Comparison of ENCODE assay signal across 33 mouse cellular contexts in the genomic region with DNA sequence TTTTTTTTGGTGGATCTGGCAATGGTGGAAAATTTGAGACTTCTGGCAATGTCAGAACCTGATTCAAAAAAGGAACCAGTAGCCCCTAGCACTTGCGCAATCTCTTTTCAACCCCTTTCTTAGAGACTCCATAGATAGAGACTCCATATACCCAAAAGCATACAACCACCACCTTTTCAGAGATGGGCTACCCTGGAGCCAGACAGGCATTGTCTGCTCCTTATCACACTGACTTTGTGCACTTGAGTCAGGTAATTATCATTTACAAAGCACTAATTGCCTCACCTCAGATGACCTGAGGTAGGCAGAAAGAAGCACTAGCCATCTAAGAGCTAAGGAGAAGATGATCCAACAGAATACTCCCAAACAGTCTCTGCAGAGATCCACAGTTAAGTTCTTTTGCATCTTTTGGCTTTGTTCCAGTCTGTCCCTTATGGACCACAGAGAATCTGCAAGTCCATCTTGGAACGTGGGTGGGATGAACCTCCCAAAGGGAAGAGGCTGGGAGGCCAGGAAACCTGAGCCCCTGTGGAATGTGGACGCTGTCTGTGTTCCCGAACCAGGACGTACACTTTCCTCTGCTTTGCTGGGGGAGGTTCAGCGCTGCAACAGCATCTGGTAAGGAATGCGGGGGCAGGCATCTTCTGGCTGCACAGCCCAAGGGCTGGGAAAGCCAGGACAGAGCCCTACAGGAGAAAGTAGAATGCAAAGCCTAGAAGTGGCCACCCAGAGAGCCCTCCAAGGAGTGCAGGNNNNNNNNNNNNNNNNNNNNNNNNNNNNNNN. TPM values are rescaled to one million over a fixed set of nuclear protein-coding genes. Genes with fewer than 3 reads are reported as not detected.
DNase-seq lines count a peak whose midpoint lies in the region; ATAC-seq lines count a peak whose summit lies in the region.
"Had no signal": no experiment of that assay in that cellular context is flagged by ENCODE, and none has a peak within 500 bp of the region (broad histone marks: within the 10 kb centered on the region; RNA-seq: fewer than 3 reads in every experiment).

No protein-coding gene starts in this region.

- no peak overlapping the region for H3K27ac ChIP-seq in kidney, embryonic 14.5 days (ENCODE audit: low read depth, low read length)
- H3K27ac ChIP-seq in limb, embryonic 11.5 days (replicated peaks; ENCODE audit: low read depth, low read length) = no peak overlapping the region
- no peak overlapping the region for H3K27ac ChIP-seq in limb, embryonic 10.5 days
- H3K27ac ChIP-seq in limb, embryonic 12.5 days = no peak overlapping the region
- H3K27ac ChIP-seq: heart, embryonic 10.5 days; layer of hippocampus, adult 2 months; liver, embryonic 15.5 days; lung, embryonic 15.5 days; neural tube, embryonic 13.5 days had no signal

- no peak overlapping the region for H3K9ac ChIP-seq in kidney, embryonic 14.5 days (ENCODE audit: low read depth, low read length)
- no peak overlapping the region for H3K9ac ChIP-seq in limb, embryonic 11.5 days (ENCODE audit: low read length)
- H3K9ac ChIP-seq in limb, embryonic 12.5 days (replicated peaks) = no peak overlapping the region
- H3K9ac ChIP-seq: liver, embryonic 15.5 days; lung, embryonic 15.5 days; neural tube, embryonic 13.5 days had no signal

- 16% methylated on average over 7 of the region's 7 CpGs for WGBS in kidney, embryonic 14.5 days
- WGBS in limb, embryonic 11.5 days = 14% methylated on average over 7 of the region's 7 CpGs
- 16% methylated on average over 7 of the region's 7 CpGs for WGBS in limb, embryonic 10.5 days
- WGBS in limb, embryonic 12.5 days = 18% methylated on average over 7 of the region's 7 CpGs

- H3K4me3 ChIP-seq in kidney, embryonic 14.5 days (ENCODE audit: low read length) = no peak overlapping the region
- no peak overlapping the region for H3K4me3 ChIP-seq in limb, embryonic 11.5 days (ENCODE audit: low read depth, low read length)
- H3K4me3 ChIP-seq in limb, embryonic 10.5 days = no peak overlapping the region
- no peak overlapping the region for H3K4me3 ChIP-seq in limb, embryonic 12.5 days (replicated peaks)
- H3K4me3 ChIP-seq: heart, embryonic 10.5 days; layer of hippocampus, adult 2 months; liver, embryonic 15.5 days; lung, embryonic 15.5 days; megakaryocyte, embryonic 14.5 days; myocyte; neural tube, embryonic 13.5 days had no signal

- H3K36me3 ChIP-seq in kidney, embryonic 14.5 days (ENCODE audit: control insufficient read depth, insufficient read depth, low read length) = no peaks in the 10 kb centered on the region
- no peaks in the 10 kb centered on the region for H3K36me3 ChIP-seq in limb, embryonic 11.5 days (ENCODE audit: control insufficient read depth, insufficient read depth, low read length)
- H3K36me3 ChIP-seq in limb, embryonic 10.5 days = no peaks in the 10 kb centered on the region
- H3K36me3 ChIP-seq in limb, embryonic 12.5 days = no peaks in the 10 kb centered on the region
- H3K36me3 ChIP-seq: heart, embryonic 10.5 days; liver, embryonic 15.5 days; lung, embryonic 15.5 days; neural tube, embryonic 13.5 days had no signal

- H3K9me3 ChIP-seq in kidney, embryonic 14.5 days (ENCODE audit: control insufficient read depth, low read length) = no peaks in the 10 kb centered on the region
- H3K9me3 ChIP-seq in limb, embryonic 11.5 days (ENCODE audit: control insufficient read depth, low read length) = no peaks in the 10 kb centered on the region; the same call in 1 of the 2 replicates
- H3K9me3 ChIP-seq in limb, embryonic 10.5 days (replicated peaks) = no peaks in the 10 kb centered on the region
- no peaks in the 10 kb centered on the region for H3K9me3 ChIP-seq in limb, embryonic 12.5 days
- H3K9me3 ChIP-seq: heart, embryonic 10.5 days; liver, embryonic 15.5 days; lung, embryonic 15.5 days; neural tube, embryonic 13.5 days had no signal

- H3K27me3 ChIP-seq in kidney, embryonic 14.5 days (ENCODE audit: control insufficient read depth, insufficient read depth, low read length) = peaks cover 75% of the 10 kb centered on the region
- peaks cover 55% of the 10 kb centered on the region for H3K27me3 ChIP-seq in limb, embryonic 11.5 days (ENCODE audit: control insufficient read depth, insufficient read depth, low read length)
- peaks cover 98% of the 10 kb centered on the region for H3K27me3 ChIP-seq in limb, embryonic 10.5 days (ENCODE audit: low read depth, poor library complexity, severe bottlenecking)
- peaks cover 76% of the 10 kb centered on the region for H3K27me3 ChIP-seq in limb, embryonic 12.5 days

- ATAC-seq in kidney, embryonic 14.5 days (ENCODE audit: low FRiP score, low TSS enrichment) = peak; percentile 88
- no peak for ATAC-seq in limb, embryonic 11.5 days (ENCODE audit: insufficient number of reproducible peaks, low FRiP score, low TSS enrichment, low read depth)
- no peak for ATAC-seq in limb, embryonic 12.5 days (ENCODE audit: insufficient number of reproducible peaks, insufficient read depth, low FRiP score, low TSS enrichment, low read depth)
- ATAC-seq: hindbrain, embryonic 16.5 days; intestine, postnatal 0 days; midbrain, embryonic 16.5 days had no signal

- DNase-seq in kidney, adult 9 months = no peak
- DNase-seq in limb, embryonic 11.5 days (ENCODE audit: low spot score) = peak; percentile 34
- no peak for DNase-seq in limb, embryonic 10.5 days (ENCODE audit: low spot score)
- DNase-seq in embryo, embryonic 11 days = peak; percentile 39
- DNase-seq in layer of hippocampus, postnatal 36 days = no peak
- DNase-seq: adrenal gland, postnatal 14 days; cerebellum, adult 8-10 months; cerebellum, postnatal 36 days; gastrocnemius, postnatal 36 days; heart, postnatal 4 days; liver; lung, postnatal 36 days had no signal

- no peak overlapping the region for H3K4me2 ChIP-seq in kidney, embryonic 14.5 days (replicated peaks; ENCODE audit: low read depth, low read length)
- H3K4me2 ChIP-seq in limb, embryonic 11.5 days (ENCODE audit: low read depth, severe bottlenecking) = no peak overlapping the region
- H3K4me2 ChIP-seq in limb, embryonic 12.5 days = peak overlapping the region; percentile 44
- H3K4me2 ChIP-seq: liver, embryonic 15.5 days; lung, embryonic 15.5 days; neural tube, embryonic 13.5 days had no signal

- peaks cover 4% of the 10 kb centered on the region; the same call in 1 of the 2 replicates for H3K4me1 ChIP-seq in kidney, embryonic 14.5 days (ENCODE audit: control insufficient read depth, insufficient read depth, low read length)
- H3K4me1 ChIP-seq in limb, embryonic 11.5 days (ENCODE audit: control insufficient read depth, insufficient read depth, low read length) = peaks cover 7% of the 10 kb centered on the region
- H3K4me1 ChIP-seq in limb, embryonic 10.5 days = peaks cover 41% of the 10 kb centered on the region
- peaks cover 34% of the 10 kb centered on the region for H3K4me1 ChIP-seq in limb, embryonic 12.5 days (replicated peaks)
- H3K4me1 ChIP-seq: heart, embryonic 10.5 days; liver, embryonic 15.5 days; lung, embryonic 15.5 days; neural tube, embryonic 13.5 days had no signal

RNA-seq across cellular contexts. Expression of a gene that starts 12.1 kb away (rescaled TPM):
- polyA plus RNA-seq in kidney, embryonic 14.5 days (2014; fragmentation: Nextera tagmentation; extraction: Ambion mirVana) = not detected in 2 replicates
- polyA plus RNA-seq in limb, embryonic 11.5 days (2014; fragmentation: Nextera tagmentation; extraction: Ambion mirVana) = 3.3 and 3.8 TPM in 2 replicates
- 0.84 TPM in 1 of 2 replicates, not detected in the other for polyA plus RNA-seq in limb, embryonic 10.5 days (2016; fragmentation: Nextera tagmentation; extraction: Ambion mirVana)
- 6.8 and 8.3 TPM in 2 replicates for polyA plus RNA-seq in limb, embryonic 12.5 days (2016; fragmentation: Nextera tagmentation; extraction: Ambion mirVana)
- not detected for total RNA-seq in layer of hippocampus, postnatal 36 days (2021)
- total RNA-seq: adrenal gland, postnatal 14 days; gastrocnemius, adult 18-20 months; gastrocnemius, postnatal 36 days; heart, postnatal 4 days; layer of hippocampus, adult 2 months; layer of hippocampus, postnatal 25 days; left cerebral cortex, postnatal 10 days had no signal
- polyA plus RNA-seq: forebrain, embryonic 11.5 days; heart, embryonic 10.5 days; heart, embryonic 16.5 days; intestine, postnatal 0 days; liver, embryonic 15.5 days; lung, embryonic 15.5 days; myocyte; stomach, embryonic 16.5 days; thymus, postnatal 0 days had no signal

RNA-seq across cellular contexts. Expression of a gene that starts 20.8 kb away (rescaled TPM):
- 0.17 and 0.22 TPM in 2 replicates for polyA plus RNA-seq in kidney, embryonic 14.5 days (2014; fragmentation: Nextera tagmentation; extraction: Ambion mirVana)
- polyA plus RNA-seq in limb, embryonic 11.5 days (2014; fragmentation: Nextera tagmentation; extraction: Ambion mirVana) = 55.3 and 59.8 TPM in 2 replicates
- 9.3 and 17.8 TPM in 2 replicates for polyA plus RNA-seq in limb, embryonic 10.5 days (2016; fragmentation: Nextera tagmentation; extraction: Ambion mirVana)
- 81.8 and 88.0 TPM in 2 replicates for polyA plus RNA-seq in limb, embryonic 12.5 days (2016; fragmentation: Nextera tagmentation; extraction: Ambion mirVana)
- total RNA-seq in layer of hippocampus, postnatal 36 days (2021) = not detected
- total RNA-seq: adrenal gland, postnatal 14 days; gastrocnemius, adult 18-20 months; gastrocnemius, postnatal 36 days; heart, postnatal 4 days; layer of hippocampus, adult 2 months; layer of hippocampus, postnatal 25 days; left cerebral cortex, postnatal 10 days had no signal
- polyA plus RNA-seq: embryonic facial prominence, embryonic 11.5 days; forebrain, embryonic 11.5 days; heart, embryonic 16.5 days; hindbrain, embryonic 16.5 days; intestine, postnatal 0 days; liver, embryonic 15.5 days; lung, embryonic 15.5 days; midbrain, embryonic 16.5 days; myocyte; stomach, embryonic 16.5 days; thymus, postnatal 0 days had no signal

RNA-seq across cellular contexts. Expression of a gene that starts 27.5 kb away (rescaled TPM):
- polyA plus RNA-seq in kidney, embryonic 14.5 days (2014; fragmentation: Nextera tagmentation; extraction: Ambion mirVana) = 6.2 and 7.2 TPM in 2 replicates
- polyA plus RNA-seq in limb, embryonic 11.5 days (2014; fragmentation: Nextera tagmentation; extraction: Ambion mirVana) = 80.7 and 82.2 TPM in 2 replicates
- polyA plus RNA-seq in limb, embryonic 10.5 days (2016; fragmentation: Nextera tagmentation; extraction: Ambion mirVana) = 26.0 and 44.8 TPM in 2 replicates
- 113 and 130 TPM in 2 replicates for polyA plus RNA-seq in limb, embryonic 12.5 days (2016; fragmentation: Nextera tagmentation; extraction: Ambion mirVana)
- total RNA-seq in layer of hippocampus, postnatal 36 days (2021) = not detected
- total RNA-seq: adrenal gland, postnatal 14 days; gastrocnemius, adult 18-20 months; gastrocnemius, postnatal 36 days; heart, postnatal 4 days; layer of hippocampus, adult 2 months; layer of hippocampus, postnatal 25 days; left cerebral cortex, postnatal 10 days had no signal
- polyA plus RNA-seq: brain, embryonic 14.5 days; embryonic facial prominence, embryonic 11.5 days; forebrain, embryonic 11.5 days; heart, embryonic 16.5 days; hindbrain, embryonic 16.5 days; liver, embryonic 15.5 days; lung, embryonic 15.5 days; midbrain, embryonic 16.5 days; myocyte; thymus, postnatal 0 days had no signal

RNA-seq across cellular contexts. Expression of a gene that starts 32.1 kb away (rescaled TPM):
- 54.5 and 56.2 TPM in 2 replicates for polyA plus RNA-seq in kidney, embryonic 14.5 days (2014; fragmentation: Nextera tagmentation; extraction: Ambion mirVana)
- polyA plus RNA-seq in limb, embryonic 11.5 days (2014; fragmentation: Nextera tagmentation; extraction: Ambion mirVana) = 59.6 and 64.4 TPM in 2 replicates
- 31.0 and 34.6 TPM in 2 replicates for polyA plus RNA-seq in limb, embryonic 10.5 days (2016; fragmentation: Nextera tagmentation; extraction: Ambion mirVana)
- 55.4 and 62.0 TPM in 2 replicates for polyA plus RNA-seq in limb, embryonic 12.5 days (2016; fragmentation: Nextera tagmentation; extraction: Ambion mirVana)
- not detected for total RNA-seq in layer of hippocampus, postnatal 36 days (2021)
- total RNA-seq: adrenal gland, postnatal 14 days; gastrocnemius, adult 18-20 months; gastrocnemius, postnatal 36 days; heart, postnatal 4 days; layer of hippocampus, adult 2 months; layer of hippocampus, postnatal 25 days; left cerebral cortex, postnatal 10 days had no signal
- polyA plus RNA-seq: brain, embryonic 14.5 days; embryonic facial prominence, embryonic 11.5 days; forebrain, embryonic 11.5 days; heart, embryonic 16.5 days; hindbrain, embryonic 16.5 days; liver, embryonic 15.5 days; lung, embryonic 15.5 days; midbrain, embryonic 16.5 days; myocyte; stomach, embryonic 16.5 days; thymus, postnatal 0 days had no signal

RNA-seq across cellular contexts. Expression of a gene that starts 44.5 kb away (rescaled TPM):
- polyA plus RNA-seq in kidney, embryonic 14.5 days (2014; fragmentation: Nextera tagmentation; extraction: Ambion mirVana) = 45.1 and 45.9 TPM in 2 replicates
- polyA plus RNA-seq in limb, embryonic 11.5 days (2014; fragmentation: Nextera tagmentation; extraction: Ambion mirVana) = 52.0 and 55.0 TPM in 2 replicates
- polyA plus RNA-seq in limb, embryonic 10.5 days (2016; fragmentation: Nextera tagmentation; extraction: Ambion mirVana) = 51.1 and 68.0 TPM in 2 replicates
- 39.5 and 42.0 TPM in 2 replicates for polyA plus RNA-seq in limb, embryonic 12.5 days (2016; fragmentation: Nextera tagmentation; extraction: Ambion mirVana)
- total RNA-seq in layer of hippocampus, postnatal 36 days (2021) = not detected
- total RNA-seq: adrenal gland, postnatal 14 days; heart, postnatal 4 days; layer of hippocampus, adult 2 months; layer of hippocampus, postnatal 25 days; left cerebral cortex, postnatal 10 days had no signal
- polyA plus RNA-seq: embryonic facial prominence, embryonic 11.5 days; forebrain, embryonic 11.5 days; heart, embryonic 16.5 days; hindbrain, embryonic 16.5 days; liver, embryonic 15.5 days; midbrain, embryonic 16.5 days; myocyte had no signal

Comparison
In these comparisons a context has a peak if more than half of its experiments do, and no peak if none do; other contexts are left out.
1. DNase-seq: peak in limb, embryonic 11.5 days (single experiment) and embryo, embryonic 11 days (single experiment); none in kidney, adult 9 months (single experiment), limb, embryonic 10.5 days (single experiment) and layer of hippocampus, postnatal 36 days (0 of 2).